Mouse (Mus musculus) retina, adult 2 months (tissue): Measurements from ENCODE around the gene Mxra7.

Experiments
- DNase-seq: peaks from one replicate; pipeline ENCODE4 v3.0.0-alpha.2; 2012; ENCODE audit warnings: low read depth, low spot score

The Mxra7 gene

DNA sequence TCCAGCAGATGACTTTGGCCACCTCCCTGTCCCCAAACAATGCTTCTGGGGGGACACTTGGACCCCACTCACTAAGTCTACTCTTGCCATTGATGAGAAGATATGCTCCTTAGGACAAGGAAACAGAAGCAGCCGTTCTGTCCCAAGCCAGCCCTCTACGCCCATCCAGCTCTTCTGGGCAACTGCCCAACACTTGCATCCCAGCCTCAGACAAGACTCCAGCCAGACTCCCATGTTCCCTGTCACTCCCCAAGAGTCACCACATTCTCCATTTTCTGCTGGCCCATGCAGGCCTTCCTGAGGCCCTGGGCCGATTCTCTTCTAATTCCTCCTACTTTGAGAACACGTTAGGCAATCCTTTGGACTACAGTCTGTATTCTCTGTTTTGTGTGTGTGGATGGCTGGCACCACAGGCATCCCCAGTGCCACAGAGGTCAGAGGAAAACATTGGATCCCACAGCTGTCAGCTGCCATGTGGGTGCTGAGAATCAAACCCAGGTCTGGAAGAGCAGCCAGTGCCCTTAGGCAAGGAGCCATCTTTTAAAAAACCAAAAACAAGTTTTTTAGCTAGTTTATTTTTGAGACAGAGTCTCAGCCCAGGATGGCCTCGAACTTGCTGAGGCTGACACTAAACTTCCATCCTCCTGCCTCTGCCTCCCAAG lies 7.8 kb downstream of the Mxra7 start:
- DNase-seq: no peak

GRCm38 (mm10) chr11:116818722-116819121 lies 9.1 kb downstream of the Mxra7 start:
- no peak for DNase-seq

- no peak for DNase-seq
Measured at GRCm38 (mm10) chr11:116817567-116817966, 10.3 kb downstream of the Mxra7 start.

DNA sequence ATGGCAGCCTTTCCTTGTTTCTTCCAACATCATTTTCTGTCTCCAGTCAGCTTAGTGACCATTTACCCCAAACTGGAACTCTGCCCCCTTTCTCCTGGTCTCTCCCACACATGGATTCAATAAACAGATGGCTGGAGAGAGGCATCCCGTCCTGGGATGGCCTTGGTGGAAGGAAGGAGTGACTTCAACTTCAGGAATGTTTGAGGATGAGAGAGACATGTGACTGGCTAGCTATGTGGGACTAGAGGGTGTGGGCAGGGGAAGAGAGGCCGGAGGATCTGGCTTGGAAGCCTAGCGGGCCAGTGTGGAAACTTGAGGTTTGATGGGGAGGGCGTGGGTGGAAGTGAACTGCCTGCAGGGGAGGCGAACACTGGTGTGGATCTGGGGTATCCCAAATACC lies 11.1 kb downstream of the Mxra7 start:
- DNase-seq: no peak

GRCm38 (mm10) chr11:116814884-116815415 lies 12.9 kb downstream of the Mxra7 start:
- DNase-seq: no peak

DNA sequence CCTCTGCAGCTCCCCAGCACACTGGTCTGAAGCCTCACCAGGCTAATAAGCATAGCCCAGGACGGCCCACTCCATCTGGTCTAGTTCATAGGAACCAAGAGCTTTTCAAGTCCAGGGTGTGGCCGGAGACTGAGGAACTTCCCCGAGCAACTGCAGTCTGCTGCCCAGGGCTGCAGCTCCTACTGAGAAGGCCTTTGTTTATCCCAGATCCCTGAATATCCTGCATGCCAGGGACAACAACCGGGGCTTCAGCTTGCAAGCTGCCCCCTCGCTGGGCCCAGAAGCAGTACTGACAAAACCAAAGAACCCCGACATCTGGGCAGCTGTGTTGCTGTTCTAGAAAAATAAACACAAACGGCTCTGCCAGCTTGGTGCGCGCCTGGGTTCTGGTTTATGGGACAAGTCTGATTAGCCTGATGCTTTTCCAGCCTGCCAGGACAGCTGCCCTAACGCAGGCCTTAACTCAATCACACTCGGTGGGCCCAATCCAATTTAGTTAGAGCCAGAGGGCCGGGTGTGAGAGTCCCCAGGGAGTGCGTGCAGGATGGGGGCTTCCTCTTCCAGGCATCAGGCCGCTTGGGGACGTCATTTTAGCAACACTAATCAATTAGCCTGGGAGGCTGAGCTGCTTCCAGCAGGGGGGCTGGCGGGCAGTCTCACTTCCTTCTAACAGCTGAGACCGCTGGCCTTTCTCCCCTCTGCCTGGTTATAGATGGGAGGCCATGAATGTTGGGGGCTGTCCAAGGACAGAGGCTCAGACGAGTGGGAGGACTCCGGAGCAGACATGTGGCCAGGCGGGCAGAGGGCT lies 13.6 kb downstream of the Mxra7 start:
- DNase-seq: no peak

GRCm38 (mm10) chr11:116813610-116814009 lies 14.2 kb downstream of the Mxra7 start:
- no peak for DNase-seq

- DNase-seq: peak; percentile 81
Measured at GRCm38 (mm10) chr11:116812793-116813529, 14.9 kb downstream of the Mxra7 start.

GRCm38 (mm10) chr11:116810983-116811901 lies 16.6 kb downstream of the Mxra7 start:
- peak; percentile 80 for DNase-seq

DNA sequence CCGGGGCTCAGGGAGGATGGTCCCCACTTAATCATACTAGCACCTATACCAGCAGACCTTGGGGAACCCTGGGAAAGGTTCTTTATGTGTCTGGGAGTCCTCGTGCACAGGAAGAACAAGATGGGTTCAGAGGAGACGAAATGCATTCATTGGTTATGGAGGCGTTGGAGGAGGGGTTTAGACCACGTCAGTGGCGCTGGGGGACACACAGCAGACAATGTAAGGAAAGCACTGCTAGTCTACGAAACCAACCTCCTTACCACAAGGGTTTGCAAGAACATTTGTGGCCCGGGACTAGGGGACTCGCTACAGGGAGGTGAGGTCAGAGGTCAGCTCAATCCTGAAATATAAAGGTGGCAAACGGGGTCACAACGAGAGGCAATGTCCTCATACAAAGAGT lies 17.3 kb downstream of the Mxra7 start:
- DNase-seq: no peak

DNA sequence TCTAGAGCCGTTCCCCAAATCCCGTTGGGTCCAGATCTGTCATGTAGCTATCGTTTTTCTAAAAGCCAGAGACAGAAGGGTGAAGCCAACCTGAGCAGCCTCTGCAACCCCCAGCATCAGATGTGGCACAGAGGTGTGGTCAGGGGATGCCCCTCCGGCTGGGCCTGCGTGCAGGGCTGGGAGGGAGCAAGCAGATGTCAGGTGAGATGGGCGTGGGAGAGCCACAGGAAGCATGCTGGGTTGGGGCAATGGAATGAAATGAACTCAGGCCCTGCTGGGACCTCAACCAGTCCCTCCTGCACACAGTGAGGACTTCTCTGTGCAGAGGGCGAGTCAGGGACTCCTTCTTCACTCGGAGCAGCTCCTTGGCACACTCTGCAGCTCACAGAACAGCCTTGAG lies 18.3 kb downstream of the Mxra7 start:
- DNase-seq: no peak

- DNase-seq: no peak
Measured at GRCm38 (mm10) chr11:116808811-116809395, 18.9 kb downstream of the Mxra7 start.

- no peak for DNase-seq
Measured at GRCm38 (mm10) chr11:116807938-116808606, 19.8 kb downstream of the Mxra7 start.

- DNase-seq: no peak
Measured at GRCm38 (mm10) chr11:116807526-116807925, 20.3 kb downstream of the Mxra7 start.

DNA sequence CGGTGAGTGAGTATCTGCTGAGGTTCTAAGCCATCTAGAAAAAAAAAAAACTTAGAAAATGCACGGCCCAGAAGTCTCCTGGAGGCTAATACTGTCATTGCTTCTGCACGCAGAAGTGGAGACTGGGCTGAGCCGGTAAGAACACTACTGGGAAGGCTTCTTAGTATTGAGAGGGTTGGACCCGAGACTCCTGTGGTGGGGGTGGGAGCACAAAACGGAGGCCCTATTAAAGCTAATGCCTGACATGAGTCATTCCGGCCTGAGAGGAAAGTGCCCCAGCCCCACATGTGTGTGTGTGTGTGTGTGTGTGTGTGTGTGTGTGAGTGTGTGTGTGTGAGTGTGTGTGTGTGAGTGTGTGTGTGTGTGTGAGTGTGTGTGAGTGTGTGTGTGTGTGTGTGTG lies 20.7 kb downstream of the Mxra7 start:
- DNase-seq: no peak

GRCm38 (mm10) chr11:116806136-116807071 lies 21.4 kb downstream of the Mxra7 start:
- DNase-seq: no peak

DNA sequence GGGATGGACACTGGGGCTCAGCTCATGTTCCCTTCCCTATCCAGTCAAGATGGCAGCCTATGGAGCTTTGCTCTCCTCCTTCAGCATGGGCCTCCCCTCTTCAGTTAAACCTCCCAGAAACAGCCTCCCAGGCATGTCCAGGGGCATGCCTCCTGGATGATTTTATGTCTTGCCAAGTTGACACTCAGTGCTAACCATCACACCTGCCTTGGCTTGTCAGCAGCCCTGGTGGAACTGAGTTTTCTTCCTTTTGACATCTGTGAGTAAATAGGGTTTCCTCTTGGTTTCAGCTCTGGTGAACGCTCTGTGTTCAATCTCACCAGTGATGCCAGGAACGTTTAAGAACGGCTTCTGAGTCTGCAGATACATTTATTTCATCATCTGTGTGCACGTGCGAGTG lies 25.1 kb downstream of the Mxra7 start:
- no peak for DNase-seq

- DNase-seq: no peak
Measured at GRCm38 (mm10) chr11:116801106-116801505, 26.7 kb downstream of the Mxra7 start.

DNA sequence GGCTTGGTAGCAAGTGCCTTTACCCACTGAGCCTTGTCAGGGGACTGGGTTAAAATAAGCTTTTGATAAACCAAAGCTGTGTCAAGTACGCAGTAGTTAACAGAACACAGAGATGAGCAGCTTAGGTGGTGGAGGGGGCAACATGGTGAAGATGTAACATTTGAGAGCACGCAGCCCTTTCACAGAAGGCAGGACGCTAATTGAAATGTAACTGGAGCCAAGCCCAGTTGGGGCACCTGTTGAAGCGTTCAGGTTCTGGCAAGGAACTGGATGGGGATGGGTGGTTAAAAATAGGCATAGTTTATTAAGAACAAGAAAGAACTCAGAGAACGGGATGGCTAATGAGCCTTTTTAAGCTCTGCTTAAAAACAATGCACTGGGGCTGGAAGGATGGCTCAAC lies 28.5 kb downstream of the Mxra7 start:
- no peak for DNase-seq
